Mouse (Mus musculus): ENCODE data around the gene Nomo1. TPM values are rescaled to one million over a fixed set of nuclear protein-coding genes. Genes with fewer than 3 reads are reported as not detected.
A peak's percentile ranks its signal among the peaks of the same experiment; 100 is the strongest.

Nomo1 gene
- polyA plus RNA-seq, 1 experiment from 2014 or later, result 36.4 TPM

DNA sequence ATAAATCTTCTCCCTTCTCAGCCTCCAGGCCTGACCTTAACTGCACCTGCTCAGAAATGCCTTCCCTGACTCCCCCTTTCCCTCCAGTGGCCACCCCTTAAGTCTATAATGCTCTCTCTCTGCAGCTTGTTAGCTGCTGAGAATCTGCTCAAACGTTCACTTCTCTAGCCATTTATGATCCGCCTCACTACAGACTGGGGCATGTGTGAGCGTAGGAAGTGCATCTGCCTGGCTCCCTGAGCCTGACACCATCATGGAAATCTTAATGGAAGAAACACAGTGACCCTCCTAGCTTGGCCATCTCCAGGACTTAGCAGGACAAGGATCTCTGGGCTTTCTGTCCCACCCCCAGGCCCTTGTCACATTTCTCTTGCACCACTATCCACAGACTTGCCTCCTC lies 76.6 kb downstream of the Nomo1 start:
- no peaks in the 10 kb centered on the region for H3K36me3 ChIP-seq
- 0 out of 2 replicates have a peak, but pooled peaks cover under 1% of the 10 kb centered on the region for H3K27me3 ChIP-seq (replicated peaks)
- H3K27ac ChIP-seq, result no peak overlapping the region
- peaks cover 16% of the 10 kb centered on the region for H3K4me1 ChIP-seq
- no peak overlapping the region for H3K4me3 ChIP-seq
- ATAC-seq (ENCODE audit: low FRiP score, low read depth), result no peak
- no peak overlapping the region for H3K9ac ChIP-seq
- H3K4me2 ChIP-seq (replicated peaks), result no peak overlapping the region
- 72% methylated on average over 3 of the region's 3 CpGs for WGBS
- H3K9me3 ChIP-seq, result no peaks in the 10 kb centered on the region

DNA sequence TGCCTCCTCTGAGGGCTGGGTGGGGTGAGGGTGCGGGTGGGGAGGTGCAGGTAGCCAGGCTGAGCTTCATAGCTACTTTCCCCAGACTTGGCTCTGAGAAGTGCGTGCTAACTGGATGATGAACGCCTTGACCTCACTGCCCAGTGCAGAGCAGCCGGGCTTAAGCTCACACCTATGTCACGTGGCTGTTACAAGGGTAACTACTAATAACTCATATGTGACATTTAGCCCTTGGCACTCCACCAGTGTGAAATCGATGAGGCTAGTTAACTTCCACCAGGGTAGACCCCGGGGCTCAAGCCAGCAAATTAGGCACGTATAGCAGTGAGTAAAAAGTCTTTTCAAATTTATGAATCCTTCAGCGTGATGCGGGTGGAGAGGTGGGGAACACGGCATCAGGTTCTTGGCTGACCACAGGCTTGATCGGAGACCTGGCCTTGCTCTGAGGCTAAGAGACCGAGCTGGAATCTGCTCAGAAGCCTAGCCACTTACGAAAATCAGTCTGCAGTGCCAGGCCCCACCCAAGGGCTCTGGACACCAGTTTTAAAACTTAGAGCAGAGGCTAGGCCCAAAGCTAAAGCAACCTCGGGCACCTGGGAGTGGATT lies 77.8 kb downstream of the Nomo1 start:
- Histone ChIP-seq H3K9ac (no peak overlapping the region), H3K36me3 (no peaks in the 10 kb centered on the region), H3K27ac (no peak overlapping the region), H3K4me1 (peaks cover 16% of the 10 kb centered on the region), H3K4me3 (no peak overlapping the region), H3K9me3 (no peaks in the 10 kb centered on the region), H3K27me3 (replicated peaks) (no peaks in the 10 kb centered on the region), H3K4me2 (replicated peaks) (no peak overlapping the region)
- no peak for ATAC-seq (ENCODE audit: low FRiP score, low read depth)
- 84% methylated on average over 15 of the region's 15 CpGs for WGBS

DNA sequence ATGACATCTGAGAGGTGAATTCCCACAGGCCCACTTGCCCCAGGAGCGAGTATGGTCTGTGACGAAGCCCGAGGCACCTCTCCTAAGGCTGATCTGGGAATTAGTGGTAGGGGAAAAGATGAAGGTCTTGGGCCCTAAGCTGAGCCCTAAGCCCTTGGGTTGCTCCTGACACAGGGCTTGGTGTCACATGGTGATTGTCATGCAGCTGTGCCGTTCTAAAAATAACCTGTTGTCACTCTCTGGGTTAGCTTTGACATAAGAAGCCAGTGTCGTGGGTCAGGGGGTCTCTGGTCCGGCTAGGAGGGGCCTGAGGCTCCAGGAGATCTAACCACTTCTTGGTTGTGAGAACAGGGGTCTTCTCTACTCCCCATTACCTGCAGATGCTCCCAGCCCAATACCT lies 78.4 kb downstream of the Nomo1 start:
- no peak overlapping the region for H3K27ac ChIP-seq

GRCm38 (mm10) chr7:46113435-46113834 lies 79.9 kb downstream of the Nomo1 start:
- 59% methylated on average over 3 of the region's 3 CpGs for WGBS
- H3K9ac ChIP-seq, result no peak overlapping the region
- H3K36me3 ChIP-seq, result no peaks in the 10 kb centered on the region
- no peak for ATAC-seq (ENCODE audit: low FRiP score, low read depth)
- H3K4me3 ChIP-seq, result no peak overlapping the region
- no peak overlapping the region for H3K27ac ChIP-seq
- no peak overlapping the region for H3K4me2 ChIP-seq (replicated peaks)
- peaks cover 16% of the 10 kb centered on the region for H3K4me1 ChIP-seq
- H3K9me3 ChIP-seq, result no peaks in the 10 kb centered on the region
- H3K27me3 ChIP-seq (replicated peaks), result no peaks in the 10 kb centered on the region

More for the DNA sequence above, 78.4 kb downstream of the Nomo1 start:
- Histone ChIP-seq H3K4me1 (peaks cover 16% of the 10 kb centered on the region), H3K9me3 (no peaks in the 10 kb centered on the region), H3K4me3 (no peak overlapping the region), H3K36me3 (no peaks in the 10 kb centered on the region), H3K4me2 (replicated peaks) (no peak overlapping the region), H3K27me3 (replicated peaks) (no peaks in the 10 kb centered on the region), H3K9ac (no peak overlapping the region)
- ATAC-seq (ENCODE audit: low FRiP score, low read depth), result no peak
- 72% methylated on average over 6 of the region's 6 CpGs for WGBS

- no peak overlapping the region for H3K4me3 ChIP-seq
- H3K4me2 ChIP-seq (replicated peaks), result no peak overlapping the region
Measured at GRCm38 (mm10) chr7:46116118-46116581, 82.7 kb downstream of the Nomo1 start.

GRCm38 (mm10) chr7:46117035-46117434 lies 83.5 kb downstream of the Nomo1 start:
- Histone ChIP-seq H3K27me3 (replicated peaks) (no peaks in the 10 kb centered on the region), H3K4me3 (no peak overlapping the region), H3K4me2 (replicated peaks) (no peak overlapping the region), H3K4me1 (peaks cover 16% of the 10 kb centered on the region), H3K36me3 (no peaks in the 10 kb centered on the region), H3K27ac (no peak overlapping the region), H3K9ac (no peak overlapping the region), H3K9me3 (no peaks in the 10 kb centered on the region)
- no peak for ATAC-seq (ENCODE audit: low FRiP score, low read depth)
- WGBS, result 93% methylated on average over 16 of the region's 16 CpGs

More at GRCm38 (mm10) chr7:46116118-46116581, 82.7 kb downstream of the Nomo1 start:
- Histone ChIP-seq H3K4me1 (peaks cover 16% of the 10 kb centered on the region), H3K9me3 (no peaks in the 10 kb centered on the region), H3K36me3 (no peaks in the 10 kb centered on the region), H3K27me3 (replicated peaks) (no peaks in the 10 kb centered on the region), H3K27ac (no peak overlapping the region), H3K9ac (no peak overlapping the region)
- ATAC-seq (ENCODE audit: low FRiP score, low read depth), result no peak
- 78% methylated on average over 10 of the region's 10 CpGs for WGBS

- Histone ChIP-seq H3K36me3 (no peaks in the 10 kb centered on the region), H3K4me3 (no peak overlapping the region), H3K4me1 (no peaks in the 10 kb centered on the region), H3K27me3 (replicated peaks) (no peaks in the 10 kb centered on the region), H3K9ac (no peak overlapping the region), H3K9me3 (no peaks in the 10 kb centered on the region), H3K27ac (no peak overlapping the region), H3K4me2 (replicated peaks) (no peak overlapping the region)
- 57% methylated on average over 4 of the region's 4 CpGs for WGBS
- no peak for ATAC-seq (ENCODE audit: low FRiP score, low read depth)
Measured at GRCm38 (mm10) chr7:46122964-46123363, 89.5 kb downstream of the Nomo1 start.

DNA sequence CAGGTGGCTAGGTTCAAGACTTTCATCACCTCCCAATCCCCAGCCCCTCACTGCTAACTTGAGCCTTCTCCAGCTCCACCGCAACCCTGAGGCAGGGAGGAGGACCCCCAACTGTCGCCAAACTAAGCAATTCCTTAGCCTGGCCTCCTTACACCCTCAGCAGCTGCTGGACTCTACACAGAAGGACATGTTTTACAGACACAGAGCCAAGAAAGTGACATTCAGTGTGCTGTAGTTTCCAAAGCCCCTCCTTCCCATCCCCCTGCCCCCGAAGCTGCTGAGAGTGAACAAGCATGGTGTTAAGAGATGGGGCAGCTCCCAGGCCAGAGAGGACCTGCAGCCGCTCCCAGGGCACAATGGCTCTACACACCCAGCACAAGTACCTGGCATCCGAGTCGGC lies 91.0 kb downstream of the Nomo1 start:
- Histone ChIP-seq H3K4me2 (replicated peaks) (no peak overlapping the region), H3K27me3 (replicated peaks) (no peaks in the 10 kb centered on the region), H3K4me1 (peaks cover 2% of the 10 kb centered on the region; the same call in 1 of the 2 replicates), H3K36me3 (no peaks in the 10 kb centered on the region), H3K9me3 (no peaks in the 10 kb centered on the region), H3K27ac (no peak overlapping the region), H3K4me3 (no peak overlapping the region), H3K9ac (no peak overlapping the region)
- ATAC-seq (ENCODE audit: low FRiP score, low read depth), result no peak
- 82% methylated on average over 6 of the region's 6 CpGs for WGBS

DNA sequence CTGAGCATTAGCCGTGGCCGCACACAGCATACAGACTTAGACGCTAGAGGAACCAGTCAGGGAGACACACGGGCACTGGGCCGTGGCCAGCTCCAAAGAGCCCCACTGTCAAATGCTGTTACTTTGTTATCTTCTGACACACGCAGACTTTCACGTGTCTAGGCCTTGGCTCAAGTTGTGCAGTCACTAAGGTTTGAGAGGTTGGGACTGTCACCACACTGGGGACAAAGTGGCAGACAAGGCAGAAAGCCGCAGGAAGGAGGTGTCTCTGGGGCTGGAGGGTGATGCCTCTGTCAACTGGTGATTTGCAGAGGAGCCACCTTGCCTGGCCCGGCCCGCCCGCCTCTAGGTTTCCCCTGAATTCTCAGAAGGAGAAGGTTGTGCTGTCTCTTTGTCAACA lies 91.8 kb downstream of the Nomo1 start:
- H3K9ac ChIP-seq, result no peak overlapping the region
- no peaks in the 10 kb centered on the region for H3K36me3 ChIP-seq
- no peaks in the 10 kb centered on the region for H3K9me3 ChIP-seq
- H3K27ac ChIP-seq, result no peak overlapping the region
- WGBS, result 88% methylated on average over 11 of the region's 11 CpGs
- peaks cover 5% of the 10 kb centered on the region; the same call in 1 of the 2 replicates for H3K4me1 ChIP-seq
- no peak for ATAC-seq (ENCODE audit: low FRiP score, low read depth)
- H3K4me2 ChIP-seq (replicated peaks), result no peak overlapping the region
- H3K4me3 ChIP-seq, result no peak overlapping the region
- H3K27me3 ChIP-seq (replicated peaks), result no peaks in the 10 kb centered on the region

DNA sequence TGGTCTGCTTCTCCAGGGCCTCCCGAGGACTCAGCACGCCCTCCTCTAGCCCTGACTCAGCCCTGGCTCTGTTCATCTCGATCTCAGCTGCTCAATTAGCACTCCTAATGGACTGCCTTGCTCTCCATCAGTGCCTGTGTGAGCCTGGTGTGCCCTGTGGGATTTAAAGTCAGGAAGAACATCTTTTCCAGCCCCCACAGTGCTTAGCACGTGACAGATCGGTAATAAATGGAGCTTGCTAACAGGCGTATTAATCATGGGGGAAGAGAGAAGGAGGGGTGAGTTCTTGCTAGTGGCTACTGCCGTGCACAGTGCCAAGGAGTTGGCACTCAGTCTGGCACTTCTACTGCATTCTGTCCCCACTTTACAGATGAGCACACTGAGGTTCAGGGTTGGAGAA lies 94.7 kb downstream of the Nomo1 start:
- H3K4me1 ChIP-seq, result peaks cover 5% of the 10 kb centered on the region; the same call in 1 of the 2 replicates
- H3K9me3 ChIP-seq, result no peaks in the 10 kb centered on the region
- H3K9ac ChIP-seq, result no peak overlapping the region
- ATAC-seq (ENCODE audit: low FRiP score, low read depth), result peak; percentile 73
- H3K27ac ChIP-seq, result no peak overlapping the region
- 24% methylated on average over 7 of the region's 7 CpGs for WGBS
- H3K36me3 ChIP-seq, result no peaks in the 10 kb centered on the region
- H3K4me2 ChIP-seq (replicated peaks), result no peak overlapping the region
- H3K27me3 ChIP-seq (replicated peaks), result no peaks in the 10 kb centered on the region
- H3K4me3 ChIP-seq, result no peak overlapping the region

GRCm38 (mm10) chr7:46129463-46130179 lies 96.1 kb downstream of the Nomo1 start:
- no peaks in the 10 kb centered on the region for H3K9me3 ChIP-seq
- H3K27me3 ChIP-seq (replicated peaks), result no peaks in the 10 kb centered on the region
- no peak overlapping the region for H3K27ac ChIP-seq
- H3K9ac ChIP-seq, result no peak overlapping the region
- no peaks in the 10 kb centered on the region for H3K36me3 ChIP-seq
- no peak overlapping the region for H3K4me2 ChIP-seq (replicated peaks)
- 48% methylated on average over 7 of the region's 7 CpGs for WGBS
- no peak for ATAC-seq (ENCODE audit: low FRiP score, low read depth)
- H3K4me1 ChIP-seq, result peaks cover 8% of the 10 kb centered on the region
- H3K4me3 ChIP-seq, result no peak overlapping the region

GRCm38 (mm10) chr7:46130723-46131122 lies 97.2 kb downstream of the Nomo1 start:
- no peaks in the 10 kb centered on the region for H3K36me3 ChIP-seq
- no peak overlapping the region for H3K4me2 ChIP-seq (replicated peaks)
- no peaks in the 10 kb centered on the region for H3K9me3 ChIP-seq
- no peaks in the 10 kb centered on the region for H3K27me3 ChIP-seq (replicated peaks)
- no peak overlapping the region for H3K27ac ChIP-seq
- H3K4me3 ChIP-seq, result no peak overlapping the region
- 69% methylated on average over 7 of the region's 7 CpGs for WGBS
- H3K9ac ChIP-seq, result no peak overlapping the region
- H3K4me1 ChIP-seq, result peaks cover 8% of the 10 kb centered on the region
- ATAC-seq (ENCODE audit: low FRiP score, low read depth), result no peak

Measured in neural tube, embryonic 12.5 days (tissue).